Mouse (Mus musculus): ENCODE data around the gene Hk2. TPM values are rescaled to one million over a fixed set of nuclear protein-coding genes. Genes with fewer than 3 reads are reported as not detected.

The Hk2 gene
- 21.9 and 24.9 TPM in 2 replicates for polyA plus RNA-seq (2012; ENCODE audit: insufficient read depth, insufficient read length, missing spikeins)

DNA sequence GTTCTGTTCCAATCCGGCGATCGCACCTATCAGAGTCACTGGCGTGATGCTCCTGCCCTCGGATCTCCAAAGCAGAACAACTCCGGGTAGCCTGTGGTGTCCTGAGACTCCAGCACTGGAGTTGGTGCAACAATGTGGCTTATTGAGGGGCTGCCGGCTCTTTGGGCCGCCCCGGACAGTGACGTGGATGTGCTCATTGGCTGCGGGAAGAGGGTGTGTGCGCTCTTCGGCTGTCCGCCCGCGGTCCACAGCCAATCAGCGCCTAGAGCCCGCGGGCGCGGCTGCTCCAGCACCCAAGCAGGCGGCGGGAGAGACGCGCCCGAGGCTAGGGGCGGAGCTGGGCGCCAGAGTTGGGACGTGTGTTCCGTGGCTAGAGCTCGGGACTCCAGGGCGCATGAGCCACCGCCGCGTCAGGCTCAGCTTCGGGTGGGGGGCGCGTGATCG is at the start of gene Hk2:
Gene Hk2 (minus strand): TSS at position 134 of the 444 bp plus-strand sequence.
- TF ChIP-seq CTCF (IDR thresholded peaks at IDR 0.05; ENCODE audit: low read depth, low read length) (no peak), POLR2A (IDR thresholded peaks at IDR 0.05; ENCODE audit: borderline replicate concordance, low read depth, low read length) (no peak)
- H3K27ac ChIP-seq (ENCODE audit: insufficient read depth, low read depth, low read length), result peak within 1 kb of the TSS; percentile 76
- H3K4me1 ChIP-seq (ENCODE audit: control insufficient read depth, insufficient read depth, low read length), result peaks cover 26% of the 10 kb centered on the region
- H3K4me3 ChIP-seq (ENCODE audit: insufficient read depth, low read length), result peak within 1 kb of the TSS; percentile 94

DNA sequence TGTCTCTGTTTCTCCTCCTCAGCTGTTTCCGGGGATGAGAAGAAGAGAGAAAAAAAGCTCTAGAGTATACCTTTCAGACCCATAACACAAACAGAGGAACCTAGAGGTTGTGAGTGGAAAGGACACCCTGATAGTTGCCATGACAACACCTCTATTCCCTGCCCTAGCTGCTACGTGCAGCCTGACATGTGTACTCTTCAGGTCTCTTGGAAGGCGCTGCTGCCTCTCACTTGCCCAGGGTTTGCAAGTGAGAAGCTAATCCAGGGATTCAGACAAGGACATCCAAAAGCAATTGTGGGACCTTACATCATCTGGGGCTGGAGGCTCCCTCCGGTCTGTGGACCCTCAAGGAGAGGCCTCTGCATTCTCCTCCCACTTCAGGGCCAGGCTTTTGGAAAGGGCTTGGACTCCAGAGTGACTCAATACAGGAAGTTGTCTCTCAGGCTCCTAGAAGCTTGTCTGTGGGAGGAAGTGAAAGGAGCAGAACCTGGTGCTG is 47.6 kb upstream of the Hk2 start:
- Histone ChIP-seq H3K4me1 (ENCODE audit: control insufficient read depth, insufficient read depth, low read length) (peaks cover 37% of the 10 kb centered on the region), H3K4me3 (ENCODE audit: insufficient read depth, low read length) (peak overlapping the region; percentile 8; the same call in 1 of the 2 replicates), H3K27ac (ENCODE audit: insufficient read depth, low read depth, low read length) (peak overlapping the region; percentile 72)
- TF ChIP-seq CTCF (IDR thresholded peaks at IDR 0.05; ENCODE audit: low read depth, low read length) (no peak), POLR2A (IDR thresholded peaks at IDR 0.05; ENCODE audit: borderline replicate concordance, low read depth, low read length) (no peak)

DNA sequence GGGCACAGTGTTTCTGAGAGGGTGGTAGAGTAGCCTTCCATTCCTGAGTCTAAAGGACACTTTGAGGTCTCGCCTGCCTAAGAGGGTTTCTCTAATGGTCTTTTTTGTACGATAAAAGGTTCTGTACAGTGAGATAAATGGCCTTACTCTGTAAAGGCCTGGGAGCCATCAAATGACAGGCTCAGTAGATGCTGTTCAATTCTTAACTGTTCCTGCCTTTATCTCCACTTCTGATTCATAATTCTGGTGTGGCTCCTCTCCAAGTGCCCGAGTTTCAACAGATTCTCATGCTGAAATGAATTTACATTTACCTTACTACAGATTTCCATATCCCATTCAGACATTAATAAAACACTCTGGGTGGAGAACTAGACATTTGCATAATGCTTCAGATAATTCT is 46.5 kb upstream of the Hk2 start:
- TF ChIP-seq CTCF (IDR thresholded peaks at IDR 0.05; ENCODE audit: low read depth, low read length) (no peak), POLR2A (IDR thresholded peaks at IDR 0.05; ENCODE audit: borderline replicate concordance, low read depth, low read length) (no peak)
- H3K4me3 ChIP-seq (ENCODE audit: insufficient read depth, low read length), result no peak overlapping the region
- H3K27ac ChIP-seq (ENCODE audit: insufficient read depth, low read depth, low read length), result no peak overlapping the region
- peaks cover 37% of the 10 kb centered on the region for H3K4me1 ChIP-seq (ENCODE audit: control insufficient read depth, insufficient read depth, low read length)

DNA sequence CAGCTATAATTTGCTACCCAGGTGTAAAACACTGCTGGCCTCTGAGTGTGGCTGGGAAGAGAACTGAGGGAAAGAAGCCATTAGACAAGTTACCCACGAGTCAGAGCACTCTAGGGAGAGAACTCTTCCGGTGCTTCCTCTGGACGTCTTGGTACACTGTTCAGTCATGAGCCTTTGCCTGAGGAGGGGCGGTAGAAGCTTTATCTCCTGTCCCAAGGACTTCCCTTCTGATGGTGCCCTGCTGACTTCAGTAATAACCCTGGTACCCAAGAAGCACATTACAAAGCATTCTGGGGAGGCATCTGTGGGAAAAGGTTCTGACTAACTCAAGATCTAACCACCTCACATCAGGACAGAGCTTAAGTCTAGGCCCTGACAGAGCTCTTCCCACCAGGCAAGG is 40.6 kb upstream of the Hk2 start:
- H3K4me1 ChIP-seq (ENCODE audit: control insufficient read depth, insufficient read depth, low read length), result peaks cover 12% of the 10 kb centered on the region; the same call in 1 of the 2 replicates
- TF ChIP-seq CTCF (IDR thresholded peaks at IDR 0.05; ENCODE audit: low read depth, low read length), result no peak
- no peak for TF ChIP-seq POLR2A (IDR thresholded peaks at IDR 0.05; ENCODE audit: borderline replicate concordance, low read depth, low read length)
- no peak overlapping the region for H3K4me3 ChIP-seq (ENCODE audit: insufficient read depth, low read length)
- H3K27ac ChIP-seq (ENCODE audit: insufficient read depth, low read depth, low read length), result no peak overlapping the region

DNA sequence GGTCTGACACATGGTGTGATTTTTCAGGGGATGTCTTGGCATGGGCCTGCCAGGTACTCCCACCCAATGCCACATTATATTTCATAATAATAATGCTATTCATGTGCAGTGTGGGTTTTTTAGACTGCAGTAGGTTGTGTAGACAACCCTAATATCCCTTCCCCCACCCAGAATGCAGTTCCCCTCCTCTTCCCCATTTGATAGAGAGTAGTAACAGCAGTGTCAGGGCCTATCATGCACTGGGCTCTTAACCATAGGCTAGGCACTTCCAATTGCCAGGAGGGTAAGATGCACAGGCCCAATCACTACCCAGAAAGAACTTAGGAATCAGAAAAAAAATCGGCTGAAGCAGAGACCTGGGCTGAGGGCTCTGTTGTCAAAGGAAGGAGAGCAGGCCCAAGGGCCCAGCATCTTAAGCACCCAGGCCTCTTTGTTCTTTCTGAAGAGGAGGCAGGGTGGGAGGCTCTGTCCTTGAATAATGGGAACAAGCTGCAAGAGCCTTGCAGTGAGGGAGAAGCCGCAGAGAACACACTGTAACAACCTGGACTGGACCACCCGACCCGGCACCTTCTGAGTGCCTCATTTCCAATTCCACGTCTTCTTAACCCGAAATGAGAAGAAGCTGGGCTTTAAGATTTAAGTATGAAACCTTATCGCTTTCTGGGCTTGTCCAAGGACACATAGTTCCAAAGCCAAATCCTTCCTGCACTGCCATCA is 33.9 kb upstream of the Hk2 start:
- TF ChIP-seq CTCF (IDR thresholded peaks at IDR 0.05; ENCODE audit: low read depth, low read length) (no peak), POLR2A (IDR thresholded peaks at IDR 0.05; ENCODE audit: borderline replicate concordance, low read depth, low read length) (no peak)
- Histone ChIP-seq H3K27ac (ENCODE audit: insufficient read depth, low read depth, low read length) (no peak overlapping the region), H3K4me1 (ENCODE audit: control insufficient read depth, insufficient read depth, low read length) (peaks cover 18% of the 10 kb centered on the region), H3K4me3 (ENCODE audit: insufficient read depth, low read length) (no peak overlapping the region)

DNA sequence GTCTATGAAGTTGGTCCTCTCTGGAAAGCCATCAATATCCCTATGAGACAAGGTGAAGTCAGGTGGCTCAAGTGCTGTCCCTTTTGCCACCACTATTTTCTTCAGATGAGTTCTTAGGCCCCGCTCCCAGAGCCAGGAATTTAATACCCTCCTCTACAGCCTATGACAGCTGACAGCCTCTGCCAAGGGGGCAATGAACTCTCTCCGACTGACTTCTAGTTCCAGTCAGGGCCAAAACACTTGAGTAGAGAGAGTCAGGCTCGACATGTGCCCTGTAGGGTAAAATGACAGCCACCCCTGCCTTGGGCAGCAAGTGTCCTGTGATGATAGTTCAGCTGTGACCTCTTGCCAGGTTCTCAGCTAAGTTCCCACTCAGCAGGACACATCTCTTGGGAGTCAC is 32.7 kb upstream of the Hk2 start:
- Histone ChIP-seq H3K4me1 (ENCODE audit: control insufficient read depth, insufficient read depth, low read length) (peaks cover 18% of the 10 kb centered on the region), H3K4me3 (ENCODE audit: insufficient read depth, low read length) (no peak overlapping the region), H3K27ac (ENCODE audit: insufficient read depth, low read depth, low read length) (no peak overlapping the region)
- TF ChIP-seq CTCF (IDR thresholded peaks at IDR 0.05; ENCODE audit: low read depth, low read length), result no peak
- TF ChIP-seq POLR2A (IDR thresholded peaks at IDR 0.05; ENCODE audit: borderline replicate concordance, low read depth, low read length), result no peak

DNA sequence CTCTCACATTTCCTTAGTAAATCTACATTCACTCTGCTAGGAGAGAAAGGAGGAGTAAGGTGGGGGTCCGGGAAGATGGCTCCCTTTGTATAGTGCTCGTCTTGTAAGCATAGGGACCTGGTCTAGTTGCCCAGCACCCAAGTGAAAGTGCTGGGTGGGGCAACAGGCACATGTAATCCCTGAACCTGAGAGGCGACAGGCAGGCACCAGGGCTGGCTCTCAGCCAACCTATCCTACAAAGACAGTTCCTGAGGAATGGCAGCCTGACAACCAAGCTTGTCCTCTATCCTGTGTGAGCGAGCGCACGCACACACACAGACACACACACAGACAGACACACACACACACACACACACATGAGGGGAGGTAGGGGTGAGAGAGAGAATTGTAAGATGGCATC is 32.2 kb upstream of the Hk2 start:
- no peak for TF ChIP-seq POLR2A (IDR thresholded peaks at IDR 0.05; ENCODE audit: borderline replicate concordance, low read depth, low read length)
- no peak for TF ChIP-seq CTCF (IDR thresholded peaks at IDR 0.05; ENCODE audit: low read depth, low read length)
- H3K4me1 ChIP-seq (ENCODE audit: control insufficient read depth, insufficient read depth, low read length), result peaks cover 18% of the 10 kb centered on the region
- H3K4me3 ChIP-seq (ENCODE audit: insufficient read depth, low read length), result no peak overlapping the region
- H3K27ac ChIP-seq (ENCODE audit: insufficient read depth, low read depth, low read length), result no peak overlapping the region

DNA sequence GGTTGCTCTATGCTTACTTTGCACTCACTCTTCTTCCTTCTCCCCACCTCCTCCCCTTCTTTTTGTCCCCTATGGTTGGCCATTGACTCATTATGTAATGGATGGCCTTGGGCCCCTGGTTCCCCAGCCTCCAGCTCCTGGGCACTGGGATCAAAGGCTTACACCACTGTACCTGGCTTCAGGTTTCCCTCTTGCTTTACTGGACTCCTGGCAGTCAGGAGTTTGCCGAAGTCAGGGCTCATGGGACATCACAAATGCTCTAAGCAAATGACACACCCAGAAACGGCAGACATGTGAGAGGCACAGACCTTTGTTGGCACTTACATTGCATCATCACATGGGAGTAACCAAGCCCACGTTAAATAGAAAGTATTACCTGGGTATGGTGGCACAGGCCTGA is 31.6 kb upstream of the Hk2 start:
- Histone ChIP-seq H3K4me3 (ENCODE audit: insufficient read depth, low read length) (no peak overlapping the region), H3K4me1 (ENCODE audit: control insufficient read depth, insufficient read depth, low read length) (peaks cover 18% of the 10 kb centered on the region), H3K27ac (ENCODE audit: insufficient read depth, low read depth, low read length) (no peak overlapping the region)
- TF ChIP-seq CTCF (IDR thresholded peaks at IDR 0.05; ENCODE audit: low read depth, low read length) (no peak), POLR2A (IDR thresholded peaks at IDR 0.05; ENCODE audit: borderline replicate concordance, low read depth, low read length) (no peak)

DNA sequence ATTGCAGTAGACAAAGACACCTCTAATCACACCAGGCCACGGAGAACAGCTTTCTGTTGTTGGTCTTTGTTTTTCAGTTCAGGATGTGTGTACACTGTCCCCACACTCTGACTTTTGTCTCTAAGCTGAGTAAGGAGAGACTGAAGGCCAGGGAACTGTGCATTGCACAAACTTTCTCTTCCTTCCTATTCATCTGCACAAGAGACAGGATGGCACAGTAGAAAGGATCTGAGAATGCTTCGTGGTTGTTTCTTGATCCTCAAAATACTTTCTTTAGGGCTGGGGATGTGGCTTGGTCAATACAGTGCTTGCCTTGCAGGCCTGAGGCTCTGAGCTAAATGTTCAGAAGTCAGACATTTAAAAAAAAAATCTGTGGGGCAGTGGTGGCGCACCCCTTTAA is 30.7 kb upstream of the Hk2 start:
- Histone ChIP-seq H3K4me3 (ENCODE audit: insufficient read depth, low read length) (no peak overlapping the region), H3K4me1 (ENCODE audit: control insufficient read depth, insufficient read depth, low read length) (peaks cover 18% of the 10 kb centered on the region), H3K27ac (ENCODE audit: insufficient read depth, low read depth, low read length) (peak overlapping the region; percentile 55)
- TF ChIP-seq CTCF (IDR thresholded peaks at IDR 0.05; ENCODE audit: low read depth, low read length) (no peak), POLR2A (IDR thresholded peaks at IDR 0.05; ENCODE audit: borderline replicate concordance, low read depth, low read length) (no peak)

DNA sequence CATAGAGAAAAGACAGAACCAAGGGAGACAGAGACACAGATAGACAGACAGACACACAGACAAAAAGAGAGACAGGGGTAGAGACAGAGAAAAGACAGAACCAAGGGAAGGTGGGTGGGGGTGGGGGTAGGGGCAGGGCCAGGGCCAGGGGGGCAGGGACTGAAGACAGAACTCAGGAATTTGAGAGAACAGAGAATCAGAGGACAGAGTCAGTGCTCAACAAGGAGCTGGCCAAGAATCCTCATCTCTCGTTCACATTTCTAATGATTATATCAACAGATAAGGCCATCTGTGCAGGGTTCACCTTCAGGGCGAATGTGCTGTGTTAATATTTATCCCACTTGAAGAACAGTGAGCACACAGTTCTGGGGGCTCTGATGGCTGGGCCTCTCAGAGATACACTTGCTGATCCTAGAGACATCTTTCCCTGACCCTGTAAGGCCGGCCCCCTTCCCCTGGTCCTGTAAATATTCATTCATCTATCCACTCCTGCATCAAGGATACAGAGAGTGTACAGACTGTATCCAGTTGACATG is 24.0 kb upstream of the Hk2 start:
- no peak for TF ChIP-seq CTCF (IDR thresholded peaks at IDR 0.05; ENCODE audit: low read depth, low read length)
- no peak for TF ChIP-seq POLR2A (IDR thresholded peaks at IDR 0.05; ENCODE audit: borderline replicate concordance, low read depth, low read length)
- Histone ChIP-seq H3K4me1 (ENCODE audit: control insufficient read depth, insufficient read depth, low read length) (peaks cover 16% of the 10 kb centered on the region), H3K27ac (ENCODE audit: insufficient read depth, low read depth, low read length) (peak overlapping the region; percentile 96), H3K4me3 (ENCODE audit: insufficient read depth, low read length) (no peak overlapping the region)

Measured in bone marrow macrophage, adult 2 months (primary cell).